Comparison of ENCODE assay signal across 8 mouse cellular contexts in the genomic region with DNA sequence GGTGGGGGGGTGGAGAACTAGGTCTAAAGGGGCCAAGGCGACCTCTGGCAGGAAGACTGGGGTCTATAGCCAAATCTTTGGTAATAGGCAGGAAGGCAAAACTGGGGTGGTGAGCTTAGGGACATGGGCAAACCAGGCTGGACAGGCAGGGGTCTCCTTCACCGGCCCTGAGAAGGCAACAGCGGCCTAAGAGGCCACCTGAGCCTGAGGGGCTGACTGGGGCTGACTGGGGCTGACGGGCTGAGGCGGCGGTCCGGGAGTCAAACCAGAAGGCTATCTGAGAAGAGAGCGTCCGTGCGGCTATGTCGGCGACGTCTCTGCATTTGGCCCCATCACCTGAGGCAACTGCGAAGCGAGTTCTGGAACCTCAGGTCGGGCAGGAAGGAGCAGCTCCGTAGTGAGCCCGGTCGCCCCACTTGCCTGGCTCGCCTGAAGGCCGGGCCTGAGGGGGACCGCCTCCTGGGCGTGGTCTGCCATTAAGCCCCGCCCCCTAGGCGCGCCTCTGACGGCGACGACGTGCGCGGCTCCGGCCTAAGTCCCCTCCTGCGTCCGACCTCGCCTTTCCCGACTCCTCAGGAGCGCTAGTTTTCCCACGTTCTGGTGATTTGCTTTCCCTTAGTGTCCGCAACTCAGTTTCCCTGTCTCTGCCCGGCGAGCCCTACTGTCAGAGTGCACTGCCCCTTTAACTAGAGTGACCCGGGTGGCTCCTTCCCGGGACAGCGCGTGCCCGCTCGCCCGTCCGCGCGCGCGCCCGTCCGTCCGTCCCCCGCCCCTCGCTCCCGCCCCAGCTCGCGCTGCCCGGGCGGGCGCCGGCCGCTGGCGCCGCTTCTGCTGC. TPM values are rescaled to one million over a fixed set of nuclear protein-coding genes. Genes with fewer than 3 reads are reported as not detected.
DNase-seq lines count a peak whose midpoint lies in the region; ATAC-seq lines count a peak whose summit lies in the region.

A gene (minus strand): TSS at position 434 of the 835 bp plus-strand sequence.
A gene (plus strand): TSS at position 827 of the 835 bp plus-strand sequence.

- H3K27me3 ChIP-seq in hindbrain, embryonic 12.5 days: no peaks in the 10 kb centered on the region

- H3K27ac ChIP-seq in hindbrain, embryonic 12.5 days: peak within 1 kb of the TSS; percentile 89

- no peaks in the 10 kb centered on the region for H3K9me3 ChIP-seq in hindbrain, embryonic 12.5 days (replicated peaks)

- peak within 1 kb of the TSS; percentile 91 for H3K4me3 ChIP-seq in hindbrain, embryonic 12.5 days

- H3K4me1 ChIP-seq in hindbrain, embryonic 12.5 days: peaks cover 27% of the 10 kb centered on the region

- peak; percentile 96 for ATAC-seq in hindbrain, embryonic 12.5 days (ENCODE audit: low FRiP score)

- peaks cover 12% of the 10 kb centered on the region for H3K36me3 ChIP-seq in hindbrain, embryonic 12.5 days

- DNase-seq in Muller cell, postnatal 12 days (ENCODE audit: inconsistent ontology term): peak; percentile 97
- DNase-seq in cerebellum, adult 9-11 months: peak; percentile 95
- DNase-seq in frontal cortex, postnatal 10 days (ENCODE audit: low spot score in 2 of 2): peak; percentile 86 to 94
- DNase-seq in layer of hippocampus, postnatal 25 days (ENCODE audit: extremely low spot score in 1 of 2, low spot score in 1 of 2): peak; percentile 90 to 93
- DNase-seq in lung, postnatal 25 days (ENCODE audit: low spot score): peak; percentile 94
- peak; percentile 95 for DNase-seq in retina, embryonic 14.5 days (ENCODE audit: low spot score)
- DNase-seq in thymus, postnatal 4 days: peak; percentile 98

- peak within 1 kb of the TSS; percentile 91 for H3K9ac ChIP-seq in hindbrain, embryonic 12.5 days

- WGBS in hindbrain, embryonic 12.5 days: under 1% methylated on average over 69 of the region's 69 CpGs

- H3K4me2 ChIP-seq in hindbrain, embryonic 12.5 days (replicated peaks): peak within 1 kb of the TSS; percentile 74

RNA-seq across cellular contexts. Expression of the first gene that starts in this region (rescaled TPM):
- polyA plus RNA-seq in hindbrain, embryonic 12.5 days (2016; fragmentation: Nextera tagmentation; extraction: Ambion mirVana): 0.99 and 1.4 TPM in 2 replicates
- total RNA-seq in layer of hippocampus, postnatal 25 days (2021): 1 to 10 TPM; 3.1 to 3.4 TPM

RNA-seq across cellular contexts. Expression of the second gene that starts in this region (rescaled TPM):
- 2.3 and 3.0 TPM in 2 replicates for polyA plus RNA-seq in hindbrain, embryonic 12.5 days (2016; fragmentation: Nextera tagmentation; extraction: Ambion mirVana)
- total RNA-seq in layer of hippocampus, postnatal 25 days (2021): 10 to 100 TPM; 71.5 to 78.9 TPM

Comparison
In these comparisons a context has a peak if more than half of its experiments do, and no peak if none do; other contexts are left out.
1. Peak in every context shown above with its lines: DNase-seq, ATAC-seq, H3K4me3 ChIP-seq and H3K27ac ChIP-seq.